Mouse (Mus musculus) lung, postnatal 36 days (tissue): ENCODE measurements around the gene Mme.

ENCODE experiments used
- DNase-seq: peaks from one replicate; pipeline ENCODE4 v3.0.0; 2022; ENCODE audit warnings: mixed read lengths

Gene Mme

GRCm38 (mm10) chr3:63351680-63352260 lies 110.4 kb downstream of the Mme start:
- no peak for DNase-seq

GRCm38 (mm10) chr3:63359512-63359911 lies 118.2 kb downstream of the Mme start:
- no peak for DNase-seq

- DNase-seq = peak; percentile 11
Measured at GRCm38 (mm10) chr3:63384989-63385388, 143.7 kb downstream of the Mme start.

GRCm38 (mm10) chr3:63390774-63391173 lies 149.4 kb downstream of the Mme start:
- no peak for DNase-seq

GRCm38 (mm10) chr3:63391348-63391747 lies 150.0 kb downstream of the Mme start:
- DNase-seq = no peak

GRCm38 (mm10) chr3:63394424-63394941 lies 153.1 kb downstream of the Mme start:
- DNase-seq = peak; percentile 66

GRCm38 (mm10) chr3:63398171-63398570 lies 156.8 kb downstream of the Mme start:
- no peak for DNase-seq

GRCm38 (mm10) chr3:63406438-63406837 lies 165.1 kb downstream of the Mme start:
- DNase-seq = peak; percentile 68

- no peak for DNase-seq
Measured at GRCm38 (mm10) chr3:63411006-63411405, 169.7 kb downstream of the Mme start.

GRCm38 (mm10) chr3:63412220-63412937 lies 171.0 kb downstream of the Mme start:
- DNase-seq = no peak

GRCm38 (mm10) chr3:63413046-63413911 lies 171.9 kb downstream of the Mme start:
- no peak for DNase-seq

- DNase-seq = no peak
Measured at GRCm38 (mm10) chr3:63417284-63417683, 175.9 kb downstream of the Mme start.

- DNase-seq = no peak
Measured at GRCm38 (mm10) chr3:63417758-63418157, 176.4 kb downstream of the Mme start.

GRCm38 (mm10) chr3:63423552-63423951 lies 182.2 kb downstream of the Mme start:
- no peak for DNase-seq
